8 mouse cellular contexts compared by ENCODE assay signal in genomic region chr2:105615891-105616733, GRCm38 (mm10). TPM values are rescaled to one million over a fixed set of nuclear protein-coding genes. Genes with fewer than 3 reads are reported as not detected.
DNase-seq lines count a peak whose midpoint lies in the region; ATAC-seq and TF ChIP-seq lines count a peak whose summit lies in the region.

No protein-coding gene starts in this region.

- peak; percentile 79 for DNase-seq in adipocyte (ENCODE audit: low spot score)
- DNase-seq in embryonic facial prominence, embryonic 11.5 days (ENCODE audit: low spot score), result peak; percentile 73
- peak; percentile 35 to 62 for DNase-seq in heart, postnatal 10 days
- DNase-seq in layer of hippocampus, adult 2 months (ENCODE audit: low spot score in 2 of 2), result peak; percentile 33 to 63
- DNase-seq in right cerebral cortex, postnatal 10 days (ENCODE audit: low spot score in 2 of 2), result peak; percentile 51 to 55
- no peak for DNase-seq in thymus, postnatal 0 days (ENCODE audit: low spot score)

- peak; percentile 45; the same call in 1 of the 2 replicates for ATAC-seq in embryonic facial prominence, embryonic 11.5 days (replicated peaks; ENCODE audit: insufficient number of reproducible peaks, low FRiP score, low TSS enrichment, low read depth)
- ATAC-seq in lung, embryonic 16.5 days (ENCODE audit: low read depth), result peak; percentile 45

- intact Hi-C loops in heart, postnatal 10 days (cut with DNase I), result loop anchor here (1.0 to 2.0 kb wide), 4 partner anchors 289 to 579 kb away; partner anchors contain the start of genes Elp4 and Immp1l

- H3K4me1 ChIP-seq in E14TG2a.4 (replicated peaks; ENCODE audit: low read depth, low read length), result peaks cover 43% of the 10 kb centered on the region
- H3K4me1 ChIP-seq in embryonic facial prominence, embryonic 11.5 days (ENCODE audit: control insufficient read depth, insufficient read depth, low read length), result no peaks in the 10 kb centered on the region; the same call in 1 of the 2 replicates
- H3K4me1 ChIP-seq in lung, embryonic 16.5 days (replicated peaks; ENCODE audit: control insufficient read depth, insufficient read depth, low read length), result no peaks in the 10 kb centered on the region

- WGBS in embryonic facial prominence, embryonic 11.5 days, result 27% methylated on average over 18 of the region's 18 CpGs
- WGBS in lung, embryonic 16.5 days, result 35% methylated on average over 18 of the region's 18 CpGs

- peak overlapping the region; percentile 37; the same call in 1 of the 2 replicates for H3K9ac ChIP-seq in embryonic facial prominence, embryonic 11.5 days (replicated peaks; ENCODE audit: low read length)
- no peak overlapping the region for H3K9ac ChIP-seq in lung, embryonic 16.5 days (ENCODE audit: low read length)

- H3K27me3 ChIP-seq in E14TG2a.4 (ENCODE audit: insufficient read depth, low read length), result peaks cover 36% of the 10 kb centered on the region
- H3K27me3 ChIP-seq in embryonic facial prominence, embryonic 11.5 days (ENCODE audit: control insufficient read depth, insufficient read depth, low read length), result no peaks in the 10 kb centered on the region
- H3K27me3 ChIP-seq in lung, embryonic 16.5 days (ENCODE audit: control insufficient read depth, insufficient read depth, low read depth, low read length), result 0 out of 2 replicates have a peak, but pooled peaks cover 3% of the 10 kb centered on the region

- no peaks in the 10 kb centered on the region for H3K36me3 ChIP-seq in E14TG2a.4 (ENCODE audit: insufficient read depth, low read length)
- H3K36me3 ChIP-seq in embryonic facial prominence, embryonic 11.5 days (replicated peaks; ENCODE audit: control insufficient read depth, insufficient read depth, low read depth, low read length), result no peaks in the 10 kb centered on the region
- H3K36me3 ChIP-seq in lung, embryonic 16.5 days (ENCODE audit: control insufficient read depth, insufficient read depth, low read length), result no peaks in the 10 kb centered on the region

- TF ChIP-seq CTCF in E14TG2a.4 (conservative IDR thresholded peaks at IDR 0.05; ENCODE audit: low read length), result peak; percentile 31
- peak; percentile 81 for TF ChIP-seq CTCF in layer of hippocampus, adult 2 months (conservative IDR thresholded peaks at IDR 0.05)

- no peaks in the 10 kb centered on the region for H3K9me3 ChIP-seq in E14TG2a.4 (ENCODE audit: low read length)
- no peaks in the 10 kb centered on the region for H3K9me3 ChIP-seq in embryonic facial prominence, embryonic 11.5 days (replicated peaks; ENCODE audit: control insufficient read depth, low read length)
- H3K9me3 ChIP-seq in lung, embryonic 16.5 days (ENCODE audit: control insufficient read depth, low read length), result no peaks in the 10 kb centered on the region

- H3K27ac ChIP-seq in embryonic facial prominence, embryonic 11.5 days (replicated peaks; ENCODE audit: low read depth, low read length), result no peak overlapping the region
- 0 out of 2 replicates have a peak overlapping the region, but pooled peaks have one; percentile 3 for H3K27ac ChIP-seq in layer of hippocampus, adult 2 months
- H3K27ac ChIP-seq in lung, embryonic 16.5 days (ENCODE audit: low read length), result no peak overlapping the region

- H3K4me3 ChIP-seq in E14TG2a.4 (replicated peaks; ENCODE audit: low read length), result peak overlapping the region; percentile 45
- H3K4me3 ChIP-seq in embryonic facial prominence, embryonic 11.5 days (ENCODE audit: low read depth, low read length), result no peak overlapping the region
- peak overlapping the region; percentile 41 for H3K4me3 ChIP-seq in layer of hippocampus, adult 2 months
- no peak overlapping the region for H3K4me3 ChIP-seq in lung, embryonic 16.5 days (ENCODE audit: low read length)

- peak overlapping the region; percentile 17; the same call in 1 of the 2 replicates for H3K4me2 ChIP-seq in embryonic facial prominence, embryonic 11.5 days (ENCODE audit: low read depth, low read length)
- peak overlapping the region; percentile 46 for H3K4me2 ChIP-seq in lung, embryonic 16.5 days (ENCODE audit: low read depth, low read length)

RNA-seq across cellular contexts. Expression of gene Pax6, which starts 52.6 kb away (rescaled TPM):
- 13.9 and 26.6 TPM in 2 replicates for polyA plus RNA-seq in embryonic facial prominence, embryonic 11.5 days (2014; fragmentation: Nextera tagmentation; extraction: Ambion mirVana)
- total RNA-seq in heart, postnatal 10 days (2021), result not detected
- total RNA-seq in layer of hippocampus, adult 2 months (2021), result 10 to 100 TPM; 10.5 to 13.5 TPM
- polyA plus RNA-seq in lung, embryonic 16.5 days (2015; fragmentation: Nextera tagmentation; extraction: Ambion mirVana), result 0.16 TPM in 1 of 2 replicates, not detected in the other
- 0.09 TPM in 1 of 2 replicates, not detected in the other for polyA plus RNA-seq in thymus, postnatal 0 days (2015; fragmentation: Nextera tagmentation; extraction: Ambion mirVana)

Comparison
In these comparisons a context has a peak if more than half of its experiments do, and no peak if none do; other contexts are left out.
1. H3K4me3 ChIP-seq: peak in E14TG2a.4 (single experiment) and layer of hippocampus, adult 2 months (single experiment); none in embryonic facial prominence, embryonic 11.5 days (single experiment) and lung, embryonic 16.5 days (single experiment).
2. RNA of gene Pax6, which starts 52.6 kb away (polyA plus RNA-seq): 13.9 to 26.6 TPM in embryonic facial prominence, embryonic 11.5 days; 0.09 TPM in thymus, postnatal 0 days and 0.16 TPM in lung, embryonic 16.5 days; every median in the first group is over 10 times any median in the second.